Mouse (Mus musculus) kidney, postnatal 10 days (tissue): ENCODE measurements around the gene Sf3b5.

ENCODE experiments used
- DNase-seq: peaks from one replicate; pipeline ENCODE4 v3.0.0; 2021; ENCODE audit warnings: mixed read lengths

Gene Sf3b5

GRCm38 (mm10) chr10:13005043-13005442 lies at the start of gene Sf3b5:
Sf3b5 (plus strand) TSS chr10:13005343.
- no peak for DNase-seq

DNA sequence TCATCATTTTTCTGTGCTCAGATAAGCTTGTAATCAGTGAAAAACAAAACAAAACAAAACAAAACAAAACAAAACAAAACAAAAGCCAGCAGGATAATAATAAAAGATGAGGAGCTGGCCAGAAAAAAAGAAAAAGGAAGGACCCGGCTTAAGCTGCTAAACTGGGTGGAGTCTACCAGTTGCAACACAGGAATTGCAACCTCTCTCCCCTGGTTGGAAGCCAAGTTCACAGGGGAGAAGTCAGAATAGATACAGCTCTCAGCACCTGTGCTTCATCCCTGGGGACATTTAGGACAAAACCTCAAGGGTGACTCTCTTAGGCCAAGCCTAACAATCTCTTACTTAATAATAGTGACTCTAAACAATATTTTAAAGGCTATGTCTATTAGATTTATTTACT lies 49.3 kb upstream of the Sf3b5 start:
- no peak for DNase-seq

- DNase-seq, result no peak
These were observed 47.9 kb upstream of the Sf3b5 start for GRCm38 (mm10) chr10:12957271-12957670.

DNA sequence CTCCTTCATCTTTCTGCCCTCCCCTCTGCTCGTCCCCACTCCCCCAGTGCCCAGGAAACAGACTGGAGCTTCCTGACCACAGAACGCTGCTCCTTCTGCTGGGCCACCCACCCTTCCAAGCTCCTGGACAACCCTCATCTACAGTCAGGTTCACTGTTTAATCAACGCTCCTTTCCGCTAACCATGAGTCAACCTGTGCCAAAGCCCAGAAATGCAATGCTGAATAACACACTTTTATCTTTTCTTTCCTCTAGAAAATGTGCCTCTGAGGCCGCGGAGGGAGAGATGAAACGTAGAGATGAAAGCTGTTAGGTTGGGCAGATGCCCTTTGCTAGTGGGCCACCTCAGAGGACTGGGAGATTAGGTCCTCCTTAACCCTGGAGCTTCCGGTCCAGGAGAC lies 43.6 kb upstream of the Sf3b5 start:
- DNase-seq, result no peak

GRCm38 (mm10) chr10:12962238-12962637 lies 42.9 kb upstream of the Sf3b5 start:
- no peak for DNase-seq

- DNase-seq, result no peak
These were observed 41.6 kb upstream of the Sf3b5 start for GRCm38 (mm10) chr10:12963362-12964147.

DNA sequence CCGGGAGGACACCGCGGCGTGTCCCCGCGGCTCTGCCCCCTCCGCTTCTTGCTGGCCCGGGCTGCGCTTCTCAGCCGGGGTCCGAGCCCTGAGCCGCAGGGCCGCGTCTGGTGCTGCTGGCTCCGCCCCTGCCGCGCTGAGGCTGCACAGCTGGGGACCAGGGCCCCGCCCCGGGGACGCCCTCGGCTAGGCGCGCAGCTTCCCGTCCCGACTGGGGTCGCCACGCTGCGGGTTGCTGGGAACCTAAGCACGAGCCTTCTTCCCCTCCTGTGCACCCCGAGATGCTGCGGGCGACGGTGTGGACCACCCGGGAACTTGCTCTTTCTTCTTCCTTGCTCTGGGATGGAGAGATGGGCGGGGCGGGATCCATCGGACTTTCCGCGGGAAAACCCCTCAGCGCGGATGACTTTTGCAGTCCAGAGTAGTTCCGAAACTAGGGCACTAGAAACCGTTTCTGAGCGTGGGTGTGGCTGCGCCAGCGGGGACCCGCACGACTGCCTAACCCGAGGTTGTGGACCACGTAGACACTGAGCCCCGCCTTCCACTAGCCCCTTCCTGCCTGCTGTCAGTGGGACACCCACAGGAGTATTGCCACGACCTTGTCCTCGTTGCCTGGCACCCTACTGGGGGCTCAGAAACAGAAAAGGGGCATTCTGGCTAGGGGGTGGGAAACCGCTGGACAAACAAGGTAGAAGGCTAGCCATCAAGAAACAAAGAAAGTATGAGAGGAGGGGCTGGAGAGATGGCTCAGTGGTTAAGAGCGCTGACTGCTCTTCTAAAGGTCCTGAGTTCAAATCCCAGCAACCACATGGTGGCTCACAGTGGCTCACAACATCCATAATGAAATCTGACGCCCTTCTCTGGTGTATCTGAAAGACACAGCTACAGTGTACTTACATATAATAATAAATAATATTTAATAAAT lies 40.7 kb upstream of the Sf3b5 start, which contains the start of gene Stx11:
Stx11 (minus strand) TSS at position 148 of the 925 bp plus-strand sequence.
- peak; percentile 83 for DNase-seq

- DNase-seq, result no peak
These were observed 39.4 kb upstream of the Sf3b5 start for GRCm38 (mm10) chr10:12965669-12966180.

- DNase-seq, result no peak
These were observed 30.6 kb upstream of the Sf3b5 start for GRCm38 (mm10) chr10:12974572-12974971.

DNA sequence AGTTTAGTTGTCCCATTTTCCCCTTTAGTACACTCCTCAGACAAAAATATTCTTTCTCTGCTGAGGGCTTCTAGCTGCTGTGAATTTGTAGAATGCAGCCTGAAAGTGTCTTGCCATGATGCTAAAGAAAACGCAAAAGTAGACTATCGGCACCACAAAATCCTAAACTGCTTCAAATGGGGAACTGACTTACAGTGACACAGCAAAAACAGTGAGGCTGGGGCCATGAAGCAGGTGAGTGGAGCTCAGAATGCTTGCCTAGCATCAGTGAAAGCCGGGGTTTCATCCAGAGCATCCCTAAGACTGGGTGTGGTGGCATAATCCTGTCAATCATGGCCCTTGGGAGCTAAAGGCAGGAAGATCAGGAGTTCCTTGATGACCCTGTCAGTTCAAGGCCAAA lies 29.7 kb upstream of the Sf3b5 start:
- DNase-seq, result no peak

DNA sequence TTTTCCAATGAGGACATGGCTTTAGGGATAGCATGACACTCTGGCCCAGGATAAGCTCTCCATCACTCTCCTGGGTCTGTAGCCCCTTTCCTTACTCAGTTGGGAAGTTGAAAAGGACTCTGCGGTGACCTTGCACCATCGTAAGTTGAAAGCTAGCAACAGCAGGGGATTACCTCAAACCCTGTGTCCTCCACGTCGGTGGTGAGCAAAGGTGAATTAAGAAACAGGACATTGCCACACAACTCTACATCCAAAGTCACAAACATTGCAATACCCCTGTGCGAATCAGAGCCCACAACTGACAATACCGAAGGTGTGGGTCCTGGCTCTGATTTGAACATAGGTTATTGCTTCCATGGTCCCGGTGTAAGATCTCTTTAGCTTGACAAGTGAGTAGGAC lies 29.2 kb upstream of the Sf3b5 start:
- DNase-seq, result no peak

GRCm38 (mm10) chr10:12976552-12976951 lies 28.6 kb upstream of the Sf3b5 start:
- DNase-seq, result no peak

- DNase-seq, result no peak
These were observed 27.3 kb upstream of the Sf3b5 start for GRCm38 (mm10) chr10:12977787-12978212.

DNA sequence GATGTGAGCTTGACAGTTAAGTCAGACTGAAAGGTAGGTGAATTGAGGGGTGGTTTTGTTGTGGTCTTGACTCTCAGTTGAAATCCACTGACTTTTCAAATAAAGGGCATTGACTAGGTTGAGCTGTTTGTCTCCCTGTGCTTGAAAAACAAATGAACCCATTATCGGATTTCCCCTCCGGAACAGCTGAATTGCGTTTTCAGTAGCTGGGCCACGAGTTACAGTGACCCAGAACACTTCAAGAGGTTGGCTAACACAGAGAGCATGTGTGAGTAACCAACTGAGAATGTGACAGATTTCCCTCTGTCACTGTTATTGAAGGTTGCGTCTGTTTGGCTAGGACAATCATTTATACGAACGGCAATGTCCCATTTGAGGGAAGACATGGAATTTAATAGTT lies 24.1 kb upstream of the Sf3b5 start:
- no peak for DNase-seq

DNA sequence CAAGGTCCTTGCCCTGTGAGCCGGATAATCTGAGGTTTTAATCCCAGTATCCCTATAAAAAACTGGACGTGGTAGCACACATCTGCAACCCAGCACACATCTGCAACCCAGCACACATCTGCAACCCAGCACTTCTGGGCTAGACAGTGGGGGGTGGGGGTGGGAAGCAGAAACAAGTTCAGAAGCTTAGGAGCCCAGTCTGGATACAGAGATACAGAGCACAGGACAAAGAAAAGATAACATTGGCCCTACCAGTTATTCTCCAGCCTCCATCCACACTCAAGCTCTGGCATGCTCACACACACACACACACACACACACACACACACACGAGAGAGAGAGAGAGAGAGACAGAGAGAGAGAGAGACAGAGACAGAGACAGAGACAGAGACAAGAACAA lies 21.6 kb upstream of the Sf3b5 start:
- DNase-seq, result no peak

GRCm38 (mm10) chr10:12985028-12985427 lies 20.1 kb upstream of the Sf3b5 start:
- DNase-seq, result no peak

DNA sequence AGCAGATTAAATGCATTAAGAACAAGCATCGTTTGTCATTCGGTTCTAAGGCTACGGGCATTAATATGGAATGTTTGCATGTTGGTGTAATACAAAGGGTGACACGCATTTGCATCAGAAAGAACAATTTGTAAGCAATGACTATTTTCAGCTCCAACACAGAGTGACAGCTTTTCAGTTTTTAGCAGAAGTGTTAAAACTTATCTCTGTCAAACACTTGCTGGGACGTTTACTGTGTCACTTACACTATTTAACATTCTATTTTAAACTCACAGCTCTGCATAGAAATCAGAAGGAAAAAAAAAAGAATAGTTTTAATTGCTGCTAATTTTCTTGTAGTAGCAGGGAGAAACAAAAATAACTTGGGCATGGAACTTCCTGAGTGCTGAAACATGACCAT lies 18.7 kb upstream of the Sf3b5 start:
- DNase-seq, result no peak

GRCm38 (mm10) chr10:12986943-12987342 lies 18.2 kb upstream of the Sf3b5 start:
- DNase-seq, result no peak

DNA sequence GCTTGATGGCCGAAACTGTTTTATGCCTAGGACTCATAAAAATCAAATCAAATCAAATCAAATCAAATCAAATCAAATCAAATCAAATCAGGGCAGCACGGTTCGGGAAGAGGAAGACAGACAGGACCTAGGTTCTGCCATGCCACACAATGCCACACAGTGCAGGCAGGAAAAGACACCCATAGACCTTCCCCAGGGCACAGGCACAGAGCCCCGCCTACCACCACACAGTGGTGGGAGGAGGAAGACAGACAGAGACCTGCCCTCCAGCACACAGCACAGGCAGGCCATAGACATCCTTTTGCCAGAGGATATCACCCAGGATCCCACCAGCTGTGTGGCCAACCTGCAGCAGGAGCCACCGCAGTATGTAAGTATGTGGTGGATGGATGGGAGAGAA lies 13.2 kb upstream of the Sf3b5 start:
- DNase-seq, result no peak

GRCm38 (mm10) chr10:12993411-12994039 lies 11.6 kb upstream of the Sf3b5 start:
- no peak for DNase-seq

DNA sequence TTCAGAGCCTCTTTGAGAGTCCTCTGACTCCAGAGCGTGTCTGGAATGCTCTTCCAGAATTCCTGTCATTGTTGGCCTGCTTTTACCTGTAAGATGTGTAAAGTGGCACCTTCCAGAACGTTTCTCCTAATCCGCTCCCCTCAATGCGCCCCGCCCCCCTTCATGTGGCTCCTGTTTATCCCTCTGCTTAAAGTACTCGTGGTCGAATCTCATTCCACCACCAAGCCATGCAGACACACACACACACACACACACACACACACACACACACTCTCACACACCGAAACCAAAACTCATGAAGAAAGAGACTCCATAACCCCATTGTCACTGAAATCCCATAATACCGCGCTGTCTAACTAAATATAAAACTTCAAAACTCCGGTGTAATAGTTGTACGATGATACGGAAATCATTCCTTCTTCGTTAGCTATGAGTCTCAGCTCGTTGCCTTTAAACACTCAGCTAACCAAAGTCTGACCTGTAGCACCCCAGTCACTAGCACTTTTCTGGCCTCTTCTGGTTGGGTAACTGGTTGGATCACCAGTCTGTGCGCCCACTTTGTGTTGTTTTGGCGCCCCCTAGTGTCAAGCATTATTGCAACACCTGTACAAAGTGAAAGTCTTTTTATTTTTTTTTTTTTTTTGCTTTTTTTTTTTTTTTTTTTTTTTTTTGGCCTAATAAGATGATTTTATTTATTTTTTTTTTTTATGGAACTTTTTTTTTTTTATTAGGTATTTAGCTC lies 8.2 kb upstream of the Sf3b5 start:
- DNase-seq, result peak; percentile 93
